Mouse (Mus musculus) intestine, embryonic 15.5 days (tissue): ENCODE results near the gene Rccd1. TPM values are rescaled to one million over a fixed set of nuclear protein-coding genes. Genes with fewer than 3 reads are reported as not detected.
A peak's percentile ranks its signal among the peaks of the same experiment; 100 is the strongest.

Experiments
- ATAC-seq: fragments of 200-750 bp; cut with Nextera tagmentation; 2 replicates; pipeline ENCODE4 v1.8.0; 2017; ENCODE audit warnings: moderate TSS enrichment, moderate library complexity
- H3K27ac ChIP-seq: fragments of 300-500 bp; sonication (generic); 2 replicates; pipeline ENCODE4 v1.5.1; 2015; ENCODE audit warnings: mild to moderate bottlenecking, inconsistent platforms
- H3K27me3 ChIP-seq: fragments of 300-500 bp; sonication (generic); replicated peaks from 2 replicates; pipeline ENCODE4 v1.6.1; 2015; ENCODE audit warnings: inconsistent platforms
- H3K36me3 ChIP-seq: fragments of 300-500 bp; sonication (generic); 2 replicates; pipeline ENCODE4 v1.6.1; 2015; ENCODE audit warnings: inconsistent platforms
- H3K4me1 ChIP-seq: fragments of 300-500 bp; sonication (generic); replicated peaks from 2 replicates; pipeline ENCODE4 v1.6.1; 2015; ENCODE audit warnings: inconsistent platforms
- H3K4me2 ChIP-seq: fragments of 300-500 bp; sonication (generic); replicated peaks from 2 replicates; pipeline ENCODE4 v1.6.1; 2015; ENCODE audit warnings: mild to moderate bottlenecking, inconsistent platforms
- H3K4me3 ChIP-seq: fragments of 300-500 bp; sonication (generic); replicated peaks from 2 replicates; pipeline ENCODE4 v1.5.1; 2015; ENCODE audit warnings: inconsistent platforms
- H3K9ac ChIP-seq: fragments of 300-500 bp; sonication (generic); 2 replicates; pipeline ENCODE4 v1.6.1; 2015; ENCODE audit warnings: inconsistent platforms
- H3K9me3 ChIP-seq: fragments of 300-500 bp; sonication (generic); 2 replicates; pipeline ENCODE4 v1.6.1; 2016; ENCODE audit warnings: inconsistent platforms
- WGBS: fragments of 180-500 bp; shearing (Covaris S2); methylation state at CpG from one replicate; pipeline ENCODE4 v1.1.7; 2015; 5-methylcytosine and 5-hydroxymethylcytosine counted together
- polyA plus RNA-seq: library from polyadenylated mRNA; unstranded; fragments of >200 nt; fragmentation: Nextera tagmentation; extraction: Ambion mirVana; gene quantifications from 2 replicates; pipeline ENCODE4 v1.2.1, GENCODE M21; 2015

Gene Rccd1
- polyA plus RNA-seq, 1 experiment from 2014 or later = 9.3 TPM

- H3K4me1 ChIP-seq = peaks cover 7% of the 10 kb centered on the region; the same call in 1 of the 2 replicates
- no peaks in the 10 kb centered on the region for H3K27me3 ChIP-seq
- no peak overlapping the region for H3K4me3 ChIP-seq
- H3K9ac ChIP-seq = no peak overlapping the region
- H3K9me3 ChIP-seq = no peaks in the 10 kb centered on the region
- ATAC-seq = no peak
- H3K4me2 ChIP-seq = no peak overlapping the region
- peaks cover 19% of the 10 kb centered on the region for H3K36me3 ChIP-seq
- no peak overlapping the region for H3K27ac ChIP-seq
- 80% methylated on average over 19 of the region's 19 CpGs for WGBS
Observed at GRCm38 (mm10) chr7:80319846-80320496, 4.3 kb downstream of the Rccd1 start.

- H3K36me3 ChIP-seq = peaks cover 31% of the 10 kb centered on the region
- no peaks in the 10 kb centered on the region for H3K9me3 ChIP-seq
- 89% methylated on average over 4 of the region's 4 CpGs for WGBS
- H3K27ac ChIP-seq = no peak overlapping the region
- no peak overlapping the region for H3K9ac ChIP-seq
- H3K4me1 ChIP-seq = 0 out of 2 replicates have a peak, but pooled peaks cover 6% of the 10 kb centered on the region
- H3K4me2 ChIP-seq = no peak overlapping the region
- H3K27me3 ChIP-seq = no peaks in the 10 kb centered on the region
- ATAC-seq = no peak
- H3K4me3 ChIP-seq = no peak overlapping the region
Observed at GRCm38 (mm10) chr7:80318670-80319069, 5.6 kb downstream of the Rccd1 start.

- Histone ChIP-seq H3K4me3 (no peak overlapping the region), H3K27ac (no peak overlapping the region), H3K4me1 (no peaks in the 10 kb centered on the region), H3K27me3 (no peaks in the 10 kb centered on the region), H3K36me3 (peaks cover 40% of the 10 kb centered on the region), H3K4me2 (no peak overlapping the region), H3K9ac (no peak overlapping the region), H3K9me3 (no peaks in the 10 kb centered on the region)
- 61% methylated on average over 1 of the region's 1 CpGs for WGBS
- no peak for ATAC-seq
Observed at GRCm38 (mm10) chr7:80317439-80318115, 6.7 kb downstream of the Rccd1 start.

- Histone ChIP-seq H3K9me3 (no peaks in the 10 kb centered on the region), H3K4me3 (no peak overlapping the region), H3K36me3 (peaks cover 52% of the 10 kb centered on the region), H3K27me3 (no peaks in the 10 kb centered on the region), H3K4me1 (no peaks in the 10 kb centered on the region), H3K27ac (no peak overlapping the region), H3K4me2 (no peak overlapping the region), H3K9ac (no peak overlapping the region)
- no peak for ATAC-seq
- 89% methylated on average over 2 of the region's 2 CpGs for WGBS
Observed at GRCm38 (mm10) chr7:80315733-80316132, 8.5 kb downstream of the Rccd1 start.

GRCm38 (mm10) chr7:80310771-80311170 lies 13.5 kb downstream of the Rccd1 start:
- peaks cover 76% of the 10 kb centered on the region for H3K36me3 ChIP-seq
- no peak overlapping the region for H3K27ac ChIP-seq
- no peak overlapping the region for H3K4me2 ChIP-seq
- no peaks in the 10 kb centered on the region for H3K4me1 ChIP-seq
- ATAC-seq = no peak
- no peak overlapping the region for H3K4me3 ChIP-seq
- no peaks in the 10 kb centered on the region for H3K9me3 ChIP-seq
- 81% methylated on average over 7 of the region's 7 CpGs for WGBS
- no peaks in the 10 kb centered on the region for H3K27me3 ChIP-seq
- H3K9ac ChIP-seq = no peak overlapping the region

GRCm38 (mm10) chr7:80307766-80308165 lies 16.5 kb downstream of the Rccd1 start:
- Histone ChIP-seq H3K27me3 (no peaks in the 10 kb centered on the region), H3K4me1 (no peaks in the 10 kb centered on the region), H3K9me3 (no peaks in the 10 kb centered on the region), H3K36me3 (peaks cover 73% of the 10 kb centered on the region), H3K4me3 (no peak overlapping the region), H3K4me2 (no peak overlapping the region), H3K9ac (no peak overlapping the region), H3K27ac (no peak overlapping the region)
- 87% methylated on average over 3 of the region's 3 CpGs for WGBS
- no peak for ATAC-seq

- Histone ChIP-seq H3K4me1 (peaks cover 3% of the 10 kb centered on the region; the same call in 1 of the 2 replicates), H3K4me3 (no peak overlapping the region), H3K9me3 (no peaks in the 10 kb centered on the region), H3K36me3 (peaks cover 47% of the 10 kb centered on the region), H3K27me3 (no peaks in the 10 kb centered on the region), H3K27ac (no peak overlapping the region), H3K9ac (no peak overlapping the region), H3K4me2 (no peak overlapping the region)
- no peak for ATAC-seq
- 87% methylated on average over 2 of the region's 2 CpGs for WGBS
Observed at GRCm38 (mm10) chr7:80301522-80301921, 22.7 kb downstream of the Rccd1 start.

GRCm38 (mm10) chr7:80299568-80299967 lies 24.7 kb downstream of the Rccd1 start:
- Histone ChIP-seq H3K27me3 (no peaks in the 10 kb centered on the region), H3K4me3 (no peak overlapping the region), H3K36me3 (peaks cover 31% of the 10 kb centered on the region), H3K9me3 (no peaks in the 10 kb centered on the region), H3K4me2 (no peak overlapping the region), H3K9ac (no peak overlapping the region), H3K27ac (no peak overlapping the region), H3K4me1 (peaks cover 3% of the 10 kb centered on the region; the same call in 1 of the 2 replicates)
- WGBS = 79% methylated on average over 3 of the region's 3 CpGs
- ATAC-seq = no peak

- Histone ChIP-seq H3K4me2 (no peak overlapping the region), H3K4me1 (peaks cover 3% of the 10 kb centered on the region; the same call in 1 of the 2 replicates), H3K27ac (no peak overlapping the region), H3K36me3 (peaks cover 24% of the 10 kb centered on the region), H3K9ac (no peak overlapping the region), H3K4me3 (no peak overlapping the region), H3K27me3 (no peaks in the 10 kb centered on the region), H3K9me3 (no peaks in the 10 kb centered on the region)
- ATAC-seq = no peak
- WGBS = 88% methylated on average over 4 of the region's 4 CpGs
Observed at GRCm38 (mm10) chr7:80298754-80299153, 25.5 kb downstream of the Rccd1 start.

GRCm38 (mm10) chr7:80297041-80297440 lies 27.2 kb downstream of the Rccd1 start:
- H3K27me3 ChIP-seq = no peaks in the 10 kb centered on the region
- H3K9me3 ChIP-seq = no peaks in the 10 kb centered on the region
- 87% methylated on average over 3 of the region's 3 CpGs for WGBS
- H3K27ac ChIP-seq = no peak overlapping the region
- ATAC-seq = no peak
- H3K36me3 ChIP-seq = peaks cover 16% of the 10 kb centered on the region
- H3K4me1 ChIP-seq = peaks cover 3% of the 10 kb centered on the region; the same call in 1 of the 2 replicates
- H3K4me3 ChIP-seq = no peak overlapping the region
- no peak overlapping the region for H3K4me2 ChIP-seq
- H3K9ac ChIP-seq = no peak overlapping the region

GRCm38 (mm10) chr7:80296462-80296861 lies 27.8 kb downstream of the Rccd1 start:
- H3K4me3 ChIP-seq = no peak overlapping the region
- H3K4me2 ChIP-seq = 0 out of 2 replicates have a peak overlapping the region, but pooled peaks have one; percentile 64
- no peak overlapping the region for H3K9ac ChIP-seq
- 89% methylated on average over 6 of the region's 6 CpGs for WGBS
- H3K27ac ChIP-seq = no peak overlapping the region
- H3K27me3 ChIP-seq = no peaks in the 10 kb centered on the region
- peaks cover 10% of the 10 kb centered on the region; the same call in 1 of the 2 replicates for H3K36me3 ChIP-seq
- no peak for ATAC-seq
- H3K9me3 ChIP-seq = no peaks in the 10 kb centered on the region
- peaks cover 3% of the 10 kb centered on the region; the same call in 1 of the 2 replicates for H3K4me1 ChIP-seq

GRCm38 (mm10) chr7:80294764-80295648 lies 29.2 kb downstream of the Rccd1 start:
- Histone ChIP-seq H3K36me3 (0 out of 2 replicates have a peak, but pooled peaks cover 9% of the 10 kb centered on the region), H3K4me3 (peak overlapping the region; percentile 66), H3K9ac (peak overlapping the region; percentile 55), H3K4me1 (peaks cover 3% of the 10 kb centered on the region; the same call in 1 of the 2 replicates), H3K27ac (peak overlapping the region; percentile 78), H3K4me2 (peak overlapping the region; percentile 64), H3K9me3 (no peaks in the 10 kb centered on the region), H3K27me3 (no peaks in the 10 kb centered on the region)
- 6% methylated on average over 37 of the region's 37 CpGs for WGBS
- peak; percentile 74 for ATAC-seq
